Mouse (Mus musculus) intestine, embryonic 16.5 days (tissue): ENCODE measurements around the gene Zfp618. TPM values are rescaled to one million over a fixed set of nuclear protein-coding genes. Genes with fewer than 3 reads are reported as not detected.

Experiments
- ATAC-seq: fragments of 200-750 bp; cut with Nextera tagmentation; 2 replicates; pipeline ENCODE4 v1.8.0; 2017; ENCODE audit warnings: moderate TSS enrichment, moderate library complexity
- H3K27ac ChIP-seq: fragments of 300-500 bp; sonication (generic); 2 replicates; pipeline ENCODE4 v1.5.1; 2014; ENCODE audit warnings: mild to moderate bottlenecking, low read length
- H3K27me3 ChIP-seq: fragments of 300-500 bp; sonication (generic); replicated peaks from 2 replicates; pipeline ENCODE4 v1.6.1; 2014; ENCODE audit warnings: low read length, control low read depth, mixed read lengths; ENCODE audit not compliant: control insufficient read depth, insufficient read depth
- H3K36me3 ChIP-seq: fragments of 300-500 bp; sonication (generic); 2 replicates; pipeline ENCODE4 v1.6.1; 2014; ENCODE audit warnings: low read length, control low read depth; ENCODE audit not compliant: control insufficient read depth, insufficient read depth
- H3K4me1 ChIP-seq: fragments of 300-500 bp; sonication (generic); 2 replicates; pipeline ENCODE4 v1.6.1; 2014; ENCODE audit warnings: low read length, control low read depth, mixed read lengths; ENCODE audit not compliant: control insufficient read depth, insufficient read depth
- H3K4me2 ChIP-seq: fragments of 300-500 bp; sonication (generic); 2 replicates; pipeline ENCODE4 v1.6.1; 2014; ENCODE audit warnings: low read depth, low read length, control low read depth
- H3K4me3 ChIP-seq: fragments of 300-500 bp; sonication (generic); 2 replicates; pipeline ENCODE4 v1.5.1; 2014; ENCODE audit warnings: mild to moderate bottlenecking, low read length
- H3K9ac ChIP-seq: fragments of 300-500 bp; sonication (generic); 2 replicates; pipeline ENCODE4 v1.6.1; 2014; ENCODE audit warnings: low read depth, low read length
- H3K9me3 ChIP-seq: fragments of 300-500 bp; sonication (generic); 2 replicates; pipeline ENCODE4 v1.6.1; 2016; ENCODE audit warnings: low read length, control low read depth; ENCODE audit not compliant: control insufficient read depth
- WGBS: fragments of 180-500 bp; shearing (Covaris S2); extraction: QIAGEN DNeasy Blood & Tissue Kit; methylation state at CpG from one replicate; pipeline ENCODE4 v1.1.7; 2014; 5-methylcytosine and 5-hydroxymethylcytosine counted together
- polyA plus RNA-seq: library from polyadenylated mRNA; unstranded; fragments of >200 nt; fragmentation: Nextera tagmentation; extraction: Ambion mirVana; gene quantifications from 2 replicates; pipeline ENCODE4 v1.2.1, GENCODE M21; 2015

Gene Zfp618
- polyA plus RNA-seq, 1 experiment from 2014 or later = 15.0 TPM

DNA sequence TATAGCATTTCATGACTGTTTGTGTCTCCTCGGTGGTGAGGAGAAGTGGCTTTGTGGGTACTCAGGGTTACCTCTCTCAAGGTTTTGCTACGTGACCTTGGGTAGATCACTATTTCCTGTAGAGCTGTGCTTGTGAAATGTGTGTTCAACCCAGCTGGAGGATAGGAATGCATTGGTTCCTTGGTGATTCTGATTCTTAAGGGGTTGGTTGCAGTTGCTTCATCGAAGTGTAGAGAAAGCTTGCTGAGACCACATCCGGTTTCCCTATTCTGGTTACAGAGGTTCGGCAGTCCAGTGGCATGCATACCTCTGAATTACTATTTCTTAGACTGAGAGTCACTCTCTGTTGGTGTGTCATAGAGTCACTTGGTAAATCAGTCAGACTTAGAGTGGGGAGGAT lies 4.2 kb downstream of the Zfp618 start:
- Histone ChIP-seq H3K4me3 (no peak overlapping the region), H3K9ac (no peak overlapping the region), H3K9me3 (no peaks in the 10 kb centered on the region), H3K4me1 (peaks cover 20% of the 10 kb centered on the region), H3K36me3 (no peaks in the 10 kb centered on the region), H3K4me2 (no peak overlapping the region), H3K27ac (0 out of 2 replicates have a peak overlapping the region, but pooled peaks have one; percentile 8), H3K27me3 (no peaks in the 10 kb centered on the region)
- WGBS = 85% methylated on average over 5 of the region's 5 CpGs
- no peak for ATAC-seq

DNA sequence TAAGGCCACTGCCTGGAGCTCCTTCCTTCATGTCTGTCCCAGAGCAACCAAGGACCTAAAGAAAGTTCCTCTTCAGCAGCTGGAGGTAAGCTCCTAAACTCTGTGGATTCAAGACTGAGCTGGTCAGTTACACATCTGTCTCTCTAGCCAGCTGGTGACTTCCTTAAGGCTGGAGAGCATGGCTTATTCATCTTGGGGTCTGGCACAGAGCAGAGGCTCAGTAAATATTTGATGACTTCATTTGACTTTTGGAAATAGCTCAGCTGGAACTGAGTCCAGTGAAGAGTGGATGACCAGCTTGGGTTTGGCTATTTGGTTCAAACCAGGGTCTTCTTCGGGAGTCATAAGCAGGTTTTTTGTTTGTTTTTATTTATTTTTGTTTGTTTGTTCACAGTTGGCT lies 6.6 kb downstream of the Zfp618 start:
- 60% methylated on average over 1 of the region's 1 CpGs for WGBS
- no peak overlapping the region for H3K4me3 ChIP-seq
- ATAC-seq = no peak

DNA sequence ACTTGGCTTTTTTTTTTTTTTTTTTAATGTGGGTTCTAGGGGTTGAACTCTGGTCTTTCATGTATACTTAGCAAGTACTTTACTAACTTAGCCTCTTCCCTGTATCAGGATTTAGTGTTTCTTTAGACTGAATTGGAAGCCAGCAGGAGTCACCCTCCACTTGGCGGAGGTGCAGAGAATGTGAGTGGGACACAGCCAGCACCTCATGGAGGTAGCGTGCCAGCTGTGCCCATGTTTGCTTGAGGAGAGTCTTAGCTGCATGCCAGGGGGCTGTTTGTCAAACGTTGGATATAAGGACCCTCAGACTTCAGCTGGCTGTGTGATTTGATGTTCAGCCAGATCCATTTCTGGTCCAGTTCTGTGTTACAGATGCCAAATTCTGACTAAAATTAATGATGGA lies 7.7 kb downstream of the Zfp618 start:
- Histone ChIP-seq H3K4me3 (no peak overlapping the region), H3K27me3 (no peaks in the 10 kb centered on the region), H3K4me1 (peaks cover 31% of the 10 kb centered on the region), H3K27ac (no peak overlapping the region), H3K36me3 (no peaks in the 10 kb centered on the region), H3K9me3 (no peaks in the 10 kb centered on the region), H3K9ac (no peak overlapping the region), H3K4me2 (no peak overlapping the region)
- no peak for ATAC-seq
- 79% methylated on average over 3 of the region's 3 CpGs for WGBS

More for the DNA sequence above, 6.6 kb downstream of the Zfp618 start:
- Histone ChIP-seq H3K9ac (no peak overlapping the region), H3K36me3 (no peaks in the 10 kb centered on the region), H3K27me3 (no peaks in the 10 kb centered on the region), H3K9me3 (no peaks in the 10 kb centered on the region), H3K4me2 (no peak overlapping the region), H3K4me1 (peaks cover 23% of the 10 kb centered on the region), H3K27ac (no peak overlapping the region)

DNA sequence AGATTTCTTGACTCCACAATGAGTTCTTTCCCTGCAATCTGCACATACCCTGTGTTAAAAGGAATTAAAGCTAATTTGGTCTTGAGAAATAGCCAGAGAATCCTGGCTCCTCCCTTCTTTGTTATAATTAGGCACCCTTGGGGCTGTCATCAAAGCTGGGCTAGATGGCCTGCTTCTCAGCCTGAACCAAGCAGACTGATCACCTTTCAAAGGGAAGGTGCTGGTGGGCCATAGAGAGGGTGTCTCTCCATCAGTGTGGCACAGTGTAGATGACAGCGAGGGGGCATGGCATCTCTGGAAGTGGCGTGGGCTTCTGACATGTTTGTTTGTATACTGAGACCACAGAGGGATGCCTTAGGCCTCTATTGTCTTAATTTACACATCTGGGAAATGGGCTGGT lies 9.5 kb downstream of the Zfp618 start:
- no peak overlapping the region for H3K27ac ChIP-seq
- H3K4me3 ChIP-seq = no peak overlapping the region
- H3K9me3 ChIP-seq = no peaks in the 10 kb centered on the region
- 91% methylated on average over 2 of the region's 2 CpGs for WGBS
- H3K36me3 ChIP-seq = no peaks in the 10 kb centered on the region
- peaks cover 25% of the 10 kb centered on the region for H3K4me1 ChIP-seq
- H3K9ac ChIP-seq = no peak overlapping the region
- H3K27me3 ChIP-seq = no peaks in the 10 kb centered on the region
- H3K4me2 ChIP-seq = no peak overlapping the region
- ATAC-seq = no peak

DNA sequence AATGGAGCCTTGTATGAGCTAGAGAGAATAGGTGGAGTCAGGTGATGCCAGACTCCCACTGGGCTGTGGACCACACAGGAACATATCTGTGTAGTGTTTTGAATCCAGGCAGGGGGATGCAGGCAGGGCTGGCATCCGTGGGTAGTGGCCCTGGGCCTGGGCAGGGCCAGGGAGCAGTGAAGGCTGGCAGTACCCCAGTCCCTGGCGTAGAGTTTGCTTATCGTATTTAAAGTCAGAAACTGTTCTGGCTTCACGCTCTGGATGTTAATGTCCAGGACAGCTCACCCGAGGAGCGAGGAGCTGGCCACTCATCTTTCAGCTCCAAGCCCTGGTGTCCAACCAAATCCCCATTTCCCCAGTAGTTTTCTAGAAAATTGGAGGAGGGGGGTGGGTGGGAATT lies 10.2 kb downstream of the Zfp618 start:
- WGBS = 69% methylated on average over 6 of the region's 6 CpGs
- Histone ChIP-seq H3K4me2 (no peak overlapping the region), H3K4me3 (no peak overlapping the region), H3K4me1 (peaks cover 22% of the 10 kb centered on the region), H3K9ac (no peak overlapping the region), H3K36me3 (no peaks in the 10 kb centered on the region), H3K27ac (no peak overlapping the region), H3K9me3 (no peaks in the 10 kb centered on the region), H3K27me3 (no peaks in the 10 kb centered on the region)
- ATAC-seq = no peak

DNA sequence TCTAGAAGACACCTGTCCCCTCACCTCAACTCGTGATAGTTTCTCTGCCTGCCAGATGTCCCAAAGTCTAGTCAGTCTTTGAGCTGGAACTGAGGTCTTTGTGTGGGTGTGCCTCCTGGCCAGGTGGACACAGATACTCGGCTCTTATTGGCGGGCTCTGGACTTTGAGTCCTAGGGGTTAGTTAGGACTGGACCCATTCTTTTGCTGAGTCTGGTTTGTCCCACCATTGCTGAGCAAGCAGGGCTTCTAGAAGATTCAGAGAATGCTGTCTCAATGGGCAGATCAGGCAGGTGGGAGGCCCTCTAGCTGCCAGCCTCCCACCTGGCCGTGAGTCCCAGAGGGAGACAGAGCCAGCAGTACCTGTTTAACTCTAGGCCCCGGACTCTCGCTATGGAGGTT lies 12.1 kb downstream of the Zfp618 start:
- Histone ChIP-seq H3K27ac (no peak overlapping the region), H3K9me3 (no peaks in the 10 kb centered on the region), H3K36me3 (no peaks in the 10 kb centered on the region), H3K4me2 (no peak overlapping the region), H3K4me3 (no peak overlapping the region), H3K27me3 (no peaks in the 10 kb centered on the region), H3K4me1 (peaks cover 19% of the 10 kb centered on the region), H3K9ac (no peak overlapping the region)
- WGBS = 67% methylated on average over 6 of the region's 6 CpGs
- peak; percentile 72 for ATAC-seq

DNA sequence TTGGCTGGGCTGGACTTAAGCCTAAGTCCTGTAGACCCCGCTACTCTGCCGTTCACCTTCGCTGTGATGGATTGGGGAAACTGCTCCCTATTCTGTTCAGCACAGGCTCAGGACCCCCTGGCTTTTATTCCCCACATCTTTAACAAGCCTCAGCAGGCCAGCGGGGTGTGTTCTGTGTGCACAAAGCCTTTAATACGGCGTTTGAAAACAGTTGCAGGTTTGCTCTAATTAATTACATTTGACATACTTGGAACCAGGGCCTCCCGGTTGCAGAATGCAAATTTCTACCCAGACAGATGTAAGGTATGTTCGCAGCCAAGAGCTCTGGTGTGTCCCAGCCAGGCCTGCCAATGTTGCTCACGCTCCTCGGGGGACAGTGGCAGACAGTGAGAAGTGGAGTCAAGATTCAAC lies 13.1 kb downstream of the Zfp618 start:
- no peak overlapping the region for H3K27ac ChIP-seq
- H3K4me3 ChIP-seq = no peak overlapping the region
- WGBS = 55% methylated on average over 10 of the region's 10 CpGs
- no peaks in the 10 kb centered on the region for H3K27me3 ChIP-seq
- no peak overlapping the region for H3K4me2 ChIP-seq
- H3K36me3 ChIP-seq = no peaks in the 10 kb centered on the region
- H3K9me3 ChIP-seq = no peaks in the 10 kb centered on the region
- peaks cover 15% of the 10 kb centered on the region for H3K4me1 ChIP-seq
- H3K9ac ChIP-seq = no peak overlapping the region
- ATAC-seq = no peak

DNA sequence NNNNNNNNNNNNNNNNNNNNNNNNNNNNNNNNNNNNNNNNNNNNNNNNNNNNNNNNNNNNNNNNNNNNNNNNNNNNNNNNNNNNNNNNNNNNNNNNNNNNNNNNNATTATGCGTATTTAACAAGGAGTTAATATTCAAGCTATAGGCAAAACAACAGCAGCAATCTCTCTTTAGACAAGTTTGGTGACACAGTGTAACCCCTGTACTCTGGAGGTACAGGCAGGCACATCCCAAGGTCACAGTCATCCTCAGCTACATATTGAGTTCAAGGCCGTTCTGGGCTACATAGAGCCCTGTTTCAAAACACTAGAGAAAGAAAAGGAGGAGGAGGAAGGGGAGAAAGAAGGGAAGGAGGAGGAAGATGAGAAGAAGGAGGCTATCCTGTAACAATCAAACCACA lies 16.2 kb downstream of the Zfp618 start:
- Histone ChIP-seq H3K4me1 (peaks cover 13% of the 10 kb centered on the region), H3K9me3 (no peaks in the 10 kb centered on the region), H3K36me3 (no peaks in the 10 kb centered on the region), H3K27ac (no peak overlapping the region), H3K9ac (no peak overlapping the region), H3K27me3 (no peaks in the 10 kb centered on the region), H3K4me3 (no peak overlapping the region), H3K4me2 (no peak overlapping the region)
- ATAC-seq = no peak
- 78% methylated on average over 2 of the region's 2 CpGs for WGBS

DNA sequence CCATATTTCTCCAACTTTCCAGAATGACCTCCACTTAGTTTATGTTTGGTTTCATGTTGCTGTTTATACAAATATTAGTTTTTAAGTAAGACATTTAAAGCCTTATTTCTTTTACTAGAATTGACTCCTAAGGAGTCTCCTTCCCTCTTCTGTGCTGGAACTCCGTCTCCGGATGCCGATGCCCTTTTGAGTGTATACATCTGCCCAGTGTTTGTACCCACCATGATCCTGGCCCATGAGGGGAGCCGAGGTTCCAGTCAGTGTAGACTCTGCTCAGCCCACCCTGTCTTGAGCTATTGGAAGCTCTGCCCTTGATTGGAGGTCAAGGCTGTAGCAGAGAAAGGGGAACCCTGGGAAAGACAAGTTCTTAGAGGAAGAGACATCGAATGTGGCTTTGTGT lies 18.2 kb downstream of the Zfp618 start:
- 84% methylated on average over 5 of the region's 5 CpGs for WGBS
- Histone ChIP-seq H3K4me1 (peaks cover 5% of the 10 kb centered on the region; the same call in 1 of the 2 replicates), H3K4me3 (no peak overlapping the region), H3K27me3 (no peaks in the 10 kb centered on the region), H3K9me3 (no peaks in the 10 kb centered on the region), H3K9ac (no peak overlapping the region), H3K27ac (no peak overlapping the region), H3K4me2 (no peak overlapping the region), H3K36me3 (no peaks in the 10 kb centered on the region)
- ATAC-seq = no peak

DNA sequence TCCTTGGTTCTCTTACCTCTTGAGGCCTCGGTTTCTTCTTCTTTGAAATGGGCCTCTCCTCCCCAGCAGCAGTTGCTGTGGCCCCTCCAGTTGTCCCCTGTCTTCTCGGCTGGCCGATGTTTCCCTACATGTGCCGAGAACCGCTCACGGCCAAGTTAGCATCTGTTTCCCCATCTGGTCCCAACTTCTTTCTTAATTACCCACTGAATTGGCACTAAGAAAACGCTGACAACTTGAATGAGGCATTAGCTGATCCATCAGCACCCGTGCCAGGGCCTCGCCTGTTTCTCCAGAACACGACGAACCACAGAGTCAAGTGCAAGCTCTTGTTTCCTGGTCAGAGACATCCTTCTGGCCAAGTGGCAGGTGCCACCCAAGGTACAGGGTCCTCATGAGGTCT lies 26.0 kb downstream of the Zfp618 start:
- Histone ChIP-seq H3K27me3 (no peaks in the 10 kb centered on the region), H3K4me2 (no peak overlapping the region), H3K36me3 (no peaks in the 10 kb centered on the region), H3K4me3 (no peak overlapping the region), H3K4me1 (0 out of 2 replicates have a peak, but pooled peaks cover 4% of the 10 kb centered on the region), H3K9ac (no peak overlapping the region), H3K27ac (no peak overlapping the region), H3K9me3 (peaks cover 5% of the 10 kb centered on the region; the same call in 1 of the 2 replicates)
- no peak for ATAC-seq
- WGBS = 85% methylated on average over 11 of the region's 11 CpGs
